Mouse (Mus musculus) R1 (cell line): ENCODE results near the gene Hmbs.
A peak's percentile ranks its signal among the peaks of the same experiment; 100 is the strongest.
"Not testable (repeated sequence)": the region's sequence is repeated elsewhere in the genome, so short reads cannot be mapped to it uniquely, and the experiment has no call there.

Experiments used
- DNase-seq: peaks from one replicate; pipeline ENCODE4 v3.0.0-alpha.2; 2018; ENCODE audit warnings: low read depth, low spot score

Gene Hmbs

DNA sequence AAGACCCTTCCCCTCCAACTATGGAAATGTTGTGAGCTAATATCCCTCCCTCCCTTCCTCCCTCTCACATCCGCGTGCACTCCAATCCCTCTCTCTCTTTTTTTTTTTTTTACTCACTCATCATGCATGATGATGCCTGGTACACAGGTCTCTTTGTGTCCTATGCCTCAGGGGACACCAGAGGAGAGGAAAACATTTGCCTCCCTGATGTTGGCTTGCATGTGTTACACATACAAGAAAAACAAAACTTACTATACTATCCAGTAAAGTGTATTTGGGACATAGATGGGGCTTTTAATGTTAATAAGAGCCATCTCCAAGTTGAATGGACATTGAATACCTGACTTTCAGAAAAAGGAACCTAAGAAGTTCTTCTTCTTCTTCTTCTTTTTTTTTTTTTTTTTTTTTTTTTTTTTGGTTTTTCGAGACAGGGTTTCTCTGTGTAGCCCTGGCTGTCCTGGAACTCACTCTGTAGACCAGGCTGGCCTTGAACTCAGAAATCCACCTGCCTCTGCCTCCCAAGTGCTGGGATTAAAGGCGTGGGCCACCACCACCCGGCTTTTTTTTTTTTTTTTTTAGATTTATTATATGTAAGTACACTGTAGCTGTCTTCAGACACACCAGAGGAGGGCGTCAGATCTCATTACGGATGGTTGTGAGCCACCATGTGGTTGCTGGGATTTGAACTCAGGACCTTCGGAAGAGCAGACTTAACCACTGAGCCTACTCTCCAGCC lies 18.8 kb downstream of the Hmbs start:
- DNase-seq = not testable (repeated sequence)

DNA sequence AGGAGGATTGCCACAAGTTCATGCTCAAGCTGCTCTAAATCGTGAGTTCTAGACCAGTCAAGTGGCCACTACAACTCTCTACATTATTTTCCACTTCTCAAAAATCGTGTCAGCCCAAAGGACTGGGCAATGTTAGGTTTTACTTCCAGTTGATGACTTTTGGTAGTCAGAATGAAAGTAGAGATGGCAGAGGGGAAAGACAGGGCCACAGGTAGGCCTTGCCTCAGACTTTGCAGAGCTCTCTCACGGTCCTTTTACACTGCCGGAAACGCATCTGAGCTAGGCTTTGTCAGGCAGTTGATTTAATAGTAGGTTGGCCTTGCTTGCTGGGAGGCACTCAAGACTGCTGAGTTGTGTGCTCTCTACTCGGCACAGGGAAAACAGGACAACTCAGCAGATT lies 19.9 kb downstream of the Hmbs start:
- DNase-seq = no peak

DNA sequence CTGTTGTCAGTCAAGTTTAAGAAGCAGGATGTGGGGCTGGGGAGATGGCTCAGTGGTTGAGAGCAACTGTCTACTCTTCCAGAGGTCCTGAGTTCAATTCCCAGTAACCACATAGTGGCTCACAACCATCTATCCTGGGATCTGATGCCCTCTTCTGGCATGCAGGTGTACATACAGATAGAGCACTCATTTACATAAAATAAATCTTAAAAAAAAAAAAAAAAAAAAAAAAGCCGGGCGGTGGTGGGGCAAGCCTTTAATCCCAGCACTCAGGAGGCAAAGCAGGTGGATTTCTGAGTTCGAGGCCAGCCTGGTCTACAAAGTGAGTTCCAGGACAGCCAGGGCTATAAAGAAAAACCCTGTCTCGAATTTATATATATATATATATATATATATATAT lies 20.4 kb downstream of the Hmbs start:
- DNase-seq = peak; percentile 23

DNA sequence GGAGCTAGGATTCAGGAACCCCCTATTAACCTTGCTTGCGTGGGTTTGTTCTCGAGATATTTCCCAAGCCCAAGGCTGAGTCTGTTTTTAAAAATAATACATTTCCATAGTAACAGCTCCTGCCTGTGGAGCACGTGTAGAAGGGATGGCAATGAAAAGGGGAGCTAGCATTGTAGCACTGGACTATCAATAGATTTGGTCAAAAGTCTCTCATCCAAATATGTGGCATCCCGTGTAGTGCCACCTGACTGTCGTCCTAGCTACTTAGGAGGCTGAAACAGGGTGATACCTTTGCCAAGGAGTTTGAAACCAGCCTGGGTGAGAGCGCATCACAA lies 23.3 kb downstream of the Hmbs start:
- DNase-seq = no peak

DNA sequence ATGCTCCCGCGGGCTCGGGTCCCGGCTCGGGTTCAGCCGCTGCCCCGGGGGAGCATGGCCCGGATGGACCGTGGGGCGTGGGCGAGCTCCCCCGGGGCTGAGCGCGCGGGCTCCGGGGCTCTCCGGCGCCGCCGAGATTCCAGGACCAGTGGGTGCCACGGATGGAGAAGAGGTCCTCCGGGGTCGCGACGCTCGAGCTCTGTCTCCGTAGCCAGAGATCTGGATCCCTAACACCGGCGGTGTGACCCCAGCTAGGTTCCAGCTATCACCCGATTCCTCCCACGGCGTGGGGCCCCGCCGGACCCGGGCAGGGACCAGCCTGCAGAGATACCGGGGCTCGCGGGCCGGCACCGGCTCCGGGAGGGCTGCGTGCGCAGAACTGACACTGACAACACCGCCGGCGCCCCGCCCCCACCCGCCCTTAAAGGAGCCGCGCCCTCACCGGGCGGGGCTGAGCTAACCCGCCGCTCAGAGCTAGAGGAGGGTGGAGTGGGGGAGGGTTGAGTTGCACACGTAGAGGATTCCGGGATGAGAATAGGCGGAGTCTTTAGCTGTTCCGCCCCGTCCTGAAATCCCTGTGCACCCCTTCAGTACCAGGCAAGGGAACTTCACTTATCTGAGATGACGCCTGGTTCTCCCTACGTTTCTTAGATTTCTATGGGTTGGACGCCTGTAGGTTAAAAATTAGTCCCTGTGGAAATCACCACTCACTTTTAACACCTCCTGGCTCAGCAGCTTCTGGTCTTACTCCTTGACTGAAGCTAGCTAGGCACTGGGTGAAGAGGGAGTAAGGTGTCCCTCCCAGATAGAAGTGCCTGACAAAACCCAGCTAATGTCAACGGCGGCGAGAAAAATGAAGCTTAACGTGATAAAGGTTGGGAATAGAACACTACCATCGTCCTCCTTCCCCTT lies 23.9 kb downstream of the Hmbs start, which contains the start of gene C2cd2l:
Gene C2cd2l (minus strand): TSS at position 399 of the 912 bp plus-strand sequence.
- peak; percentile 98 for DNase-seq

- DNase-seq = peak; percentile 36
Observed at GRCm38 (mm10) chr9:44319105-44319886, 24.7 kb downstream of the Hmbs start.

- no peak for DNase-seq
Observed at GRCm38 (mm10) chr9:44318826-44319095, 25.3 kb downstream of the Hmbs start.

DNA sequence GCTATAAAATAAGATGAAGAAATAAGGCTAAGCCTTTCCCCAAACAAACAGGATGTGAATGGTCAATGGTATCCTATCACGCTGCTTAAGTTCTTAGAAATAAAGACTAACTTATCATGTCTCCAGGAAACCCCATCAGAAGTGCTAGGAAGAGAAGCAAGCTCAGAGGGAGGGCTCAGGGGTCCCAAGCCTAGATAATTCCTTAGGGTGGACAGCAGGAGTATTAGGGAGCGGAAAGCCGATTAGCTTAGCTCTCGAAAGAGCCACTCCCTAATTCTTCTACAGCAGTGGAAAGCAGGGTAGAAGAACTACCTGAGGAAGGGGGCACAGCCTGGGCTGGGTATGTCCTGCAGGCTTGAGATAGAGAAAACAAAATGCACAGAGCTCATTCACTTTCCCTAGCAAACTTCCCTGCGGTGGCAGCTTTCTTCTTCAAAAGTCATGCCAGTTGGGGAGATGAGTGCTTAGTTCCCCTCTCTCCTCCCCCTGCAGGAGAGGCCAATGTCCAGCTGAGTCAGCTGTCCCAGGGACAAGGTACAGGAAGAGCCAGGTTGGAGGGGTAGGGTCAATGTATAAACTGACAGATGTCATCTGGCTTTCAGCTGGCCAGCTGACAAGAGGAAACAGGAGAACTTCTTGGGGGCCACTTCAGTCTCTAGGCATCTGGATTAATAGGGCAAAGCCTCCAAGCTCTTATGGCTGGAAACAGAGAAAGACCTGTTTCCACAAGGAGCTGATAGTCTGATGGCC lies 25.8 kb downstream of the Hmbs start:
- DNase-seq = no peak

GRCm38 (mm10) chr9:44317452-44317851 lies 26.6 kb downstream of the Hmbs start:
- no peak for DNase-seq

DNA sequence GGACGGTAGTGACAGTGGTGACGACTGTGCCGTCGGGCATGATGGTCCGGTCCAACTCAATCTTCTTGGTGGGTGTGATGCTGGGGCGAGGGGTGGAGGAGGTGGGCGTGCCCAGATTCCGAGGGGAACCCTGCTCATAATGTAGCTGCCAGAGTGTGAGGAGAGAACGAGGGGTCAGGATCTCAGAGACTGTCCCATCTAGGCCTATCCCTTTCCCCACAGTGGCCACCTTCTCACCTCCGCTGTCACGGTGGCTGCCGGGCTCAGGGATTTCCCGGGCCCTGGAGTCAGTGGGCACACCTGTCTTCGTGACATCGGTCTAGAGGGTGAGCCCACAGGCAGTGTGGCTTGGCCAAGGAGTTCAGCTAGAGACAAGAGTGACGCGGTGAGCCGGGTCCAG lies 29.1 kb downstream of the Hmbs start:
- no peak for DNase-seq

DNA sequence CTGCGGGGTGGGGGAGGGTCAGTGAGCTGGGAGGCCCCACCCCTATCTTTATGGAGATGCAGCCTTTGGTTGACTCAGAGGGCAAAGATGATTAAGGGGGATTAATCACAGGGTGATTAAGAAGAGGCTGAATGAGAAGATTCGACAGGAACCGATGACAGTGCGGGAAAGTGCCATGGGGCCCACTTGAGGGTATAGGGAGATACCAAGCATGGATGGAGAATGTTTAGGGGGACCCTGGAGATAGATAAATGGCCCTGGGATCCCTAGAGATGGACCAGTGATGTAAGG lies 29.8 kb downstream of the Hmbs start:
- no peak for DNase-seq

- no peak for DNase-seq
Observed at GRCm38 (mm10) chr9:44313476-44314256, 30.4 kb downstream of the Hmbs start.

DNA sequence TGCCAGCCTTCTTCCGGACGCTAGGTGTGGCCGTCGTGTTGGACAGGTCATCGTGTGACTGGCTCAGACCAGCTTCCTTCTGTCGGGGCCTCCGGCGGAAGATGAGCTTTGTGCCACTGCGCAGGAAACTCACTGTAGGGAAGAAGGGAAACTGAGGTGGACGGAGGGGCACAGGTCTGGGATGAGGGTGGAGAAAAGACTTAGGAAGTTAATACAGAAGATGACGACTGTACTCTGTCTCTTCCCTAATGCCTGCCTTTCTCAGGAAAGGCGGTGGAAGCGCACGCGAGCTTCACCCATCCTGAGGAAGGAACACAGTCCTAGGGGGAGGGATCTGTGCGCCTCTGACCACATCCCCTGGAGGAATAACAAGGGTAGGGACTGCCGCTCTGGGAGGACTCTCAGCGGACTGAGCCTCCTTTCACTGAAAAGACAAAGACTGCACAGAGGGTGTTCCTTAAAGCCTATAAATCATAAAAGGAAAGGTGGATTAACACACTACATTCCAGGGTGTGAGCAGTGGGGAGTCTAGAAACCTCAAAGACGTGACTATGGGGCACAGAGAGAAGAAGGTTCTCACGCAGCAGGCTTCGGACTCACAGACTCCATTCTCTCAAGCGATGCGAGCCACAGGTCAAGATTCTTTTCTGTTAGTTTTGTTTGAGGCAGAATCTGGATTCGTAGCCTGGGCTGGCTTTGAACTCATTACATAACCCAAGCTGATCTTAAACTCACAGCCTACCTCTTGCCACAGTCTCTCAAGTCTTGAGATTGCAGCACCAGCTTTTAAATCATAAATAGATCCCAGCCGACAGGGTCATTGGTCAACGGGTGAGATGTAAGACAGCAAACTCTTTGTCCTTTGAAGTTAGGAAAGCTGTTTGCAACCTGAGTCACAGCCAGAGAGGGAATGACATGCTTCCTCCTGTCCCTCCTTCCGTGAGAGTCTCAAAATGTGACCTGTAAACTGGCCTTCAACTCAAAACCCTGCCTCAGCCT lies 32.6 kb downstream of the Hmbs start:
- DNase-seq = peak; percentile 98

DNA sequence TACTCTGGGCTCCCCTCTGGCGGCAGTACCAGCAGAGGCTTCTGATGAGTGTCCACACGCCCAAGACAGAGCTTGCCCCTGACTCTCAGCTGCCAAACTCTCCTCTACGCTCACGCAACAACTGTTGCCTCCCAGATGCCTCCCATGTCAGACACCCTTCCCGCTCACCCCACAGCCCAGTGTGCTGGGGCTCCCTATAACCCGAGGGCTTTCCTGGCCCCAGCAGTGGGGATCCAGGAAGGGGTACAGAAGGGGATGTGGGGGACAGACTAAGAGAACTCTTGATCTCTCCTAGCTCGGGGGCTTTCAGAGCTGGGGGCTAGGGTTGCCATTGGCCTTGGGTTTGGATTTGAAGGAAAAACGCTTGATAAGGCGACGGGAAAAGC lies 33.3 kb downstream of the Hmbs start:
- no peak for DNase-seq

GRCm38 (mm10) chr9:44309756-44310155 lies 34.3 kb downstream of the Hmbs start:
- DNase-seq = no peak

GRCm38 (mm10) chr9:44307248-44307647 lies 36.8 kb downstream of the Hmbs start:
- no peak for DNase-seq

- DNase-seq = no peak
Observed at GRCm38 (mm10) chr9:44306532-44306931, 37.5 kb downstream of the Hmbs start.

DNA sequence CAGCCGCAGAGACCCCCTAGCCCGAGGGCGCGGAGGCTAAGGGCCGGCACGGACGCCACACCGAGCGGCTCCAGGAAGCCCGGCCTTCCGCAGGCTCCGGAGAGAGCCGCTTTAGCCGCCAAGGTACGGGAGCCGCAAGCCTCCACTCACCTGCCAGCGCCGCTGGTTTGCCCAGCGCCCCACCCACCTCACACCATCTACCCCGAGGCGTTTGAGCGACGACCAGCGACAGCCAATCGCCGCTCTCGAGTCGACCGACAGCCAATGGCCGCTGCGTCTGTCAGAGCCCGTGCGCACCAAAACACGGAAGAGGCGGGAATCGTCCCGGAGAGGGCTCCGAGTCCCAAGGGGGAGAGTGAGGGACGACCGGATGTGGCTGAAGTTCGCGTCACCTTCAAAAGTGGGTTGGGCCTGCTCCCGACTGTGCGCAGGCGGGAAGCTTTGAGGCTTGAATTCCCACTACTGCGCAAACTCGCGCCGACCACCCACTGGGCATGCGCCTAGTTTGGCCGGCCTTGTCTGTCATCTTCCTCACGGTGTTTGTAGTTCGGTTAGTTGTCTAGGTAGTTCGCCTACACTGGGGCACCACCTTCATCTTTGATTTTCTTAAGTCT lies 38.5 kb downstream of the Hmbs start, which contains the start of gene Hinfp:
Gene Hinfp (minus strand): TSS at position 206 of the 614 bp plus-strand sequence.
- peak; percentile 100 for DNase-seq

DNA sequence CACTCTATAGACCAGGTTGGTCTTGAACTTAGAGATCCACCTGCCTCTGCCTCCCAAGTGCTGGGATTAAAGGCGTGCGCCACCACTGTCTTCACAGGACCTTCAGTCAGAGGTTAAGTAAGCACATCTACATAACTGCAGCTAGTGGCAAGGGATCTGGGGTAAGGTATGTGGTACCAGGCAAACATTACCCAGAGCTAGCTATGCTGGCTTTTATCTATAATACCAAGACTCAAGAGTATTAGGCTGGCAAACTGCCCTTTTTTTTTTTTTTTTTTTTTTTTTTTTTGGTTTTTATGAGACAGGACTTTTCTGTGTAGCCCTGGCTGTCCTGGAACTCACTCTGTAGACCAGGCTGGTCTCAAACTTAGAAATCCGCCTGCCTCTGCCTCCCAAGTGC lies 44.0 kb downstream of the Hmbs start:
- not testable (repeated sequence) for DNase-seq
